Mouse (Mus musculus) bone marrow macrophage, adult 2 months (primary cell): ENCODE measurements around the gene Vamp1. TPM values are rescaled to one million over a fixed set of nuclear protein-coding genes. Genes with fewer than 3 reads are reported as not detected.

Source experiments
- H3K27ac ChIP-seq: 2 replicates; pipeline ENCODE4 v1.5.1; 2012; ENCODE audit warnings: low read depth, low read length; ENCODE audit not compliant: insufficient read depth
- H3K4me1 ChIP-seq: 2 replicates; pipeline ENCODE4 v1.6.1; 2012; ENCODE audit warnings: low read length; ENCODE audit not compliant: control insufficient read depth, insufficient read depth
- H3K4me3 ChIP-seq: 2 replicates; pipeline ENCODE4 v1.5.1; 2012; ENCODE audit warnings: mild to moderate bottlenecking, low read length, moderate library complexity; ENCODE audit not compliant: insufficient read depth
- CTCF ChIP-seq: IDR thresholded peaks from 2 replicates; pipeline ENCODE4 v1.5.1; 2012; ENCODE audit warnings: low read depth, mild to moderate bottlenecking, low read length, moderate library complexity
- POLR2A ChIP-seq: IDR thresholded peaks from 2 replicates; pipeline ENCODE4 v1.6.1; 2012; ENCODE audit warnings: mild to moderate bottlenecking, low read depth, low read length, borderline replicate concordance
- polyA plus RNA-seq: library from polyadenylated mRNA; stranded (reverse); fragments of >200 nt; gene quantifications from 2 replicates; pipeline ENCODE4 v1.2.4, GENCODE M21; 2012; ENCODE audit not compliant: missing spikeins, insufficient read depth, insufficient read length

Vamp1 gene
- polyA plus RNA-seq, 1 experiment = 15.0 TPM

- TF ChIP-seq CTCF (no peak), POLR2A (no peak)
- Histone ChIP-seq H3K4me3 (no peak overlapping the region), H3K4me1 (no peaks in the 10 kb centered on the region), H3K27ac (no peak overlapping the region)
These were observed 33.2 kb upstream of the Vamp1 start for GRCm38 (mm10) chr6:125182133-125182532.

GRCm38 (mm10) chr6:125186203-125186602 lies 29.1 kb upstream of the Vamp1 start:
- TF ChIP-seq POLR2A = no peak
- TF ChIP-seq CTCF = no peak
- Histone ChIP-seq H3K4me1 (no peaks in the 10 kb centered on the region), H3K4me3 (no peak overlapping the region), H3K27ac (no peak overlapping the region)

GRCm38 (mm10) chr6:125190816-125191215 lies 24.5 kb upstream of the Vamp1 start:
- Histone ChIP-seq H3K27ac (peak overlapping the region; percentile 32), H3K4me3 (peak overlapping the region; percentile 71), H3K4me1 (peaks cover 5% of the 10 kb centered on the region)
- TF ChIP-seq POLR2A (no peak), CTCF (no peak)

- peak within 1 kb of the TSS; percentile 96 for H3K27ac ChIP-seq
- no peak for TF ChIP-seq CTCF
- TF ChIP-seq POLR2A = 0 out of 2 replicates have a peak, but pooled peaks have one; percentile 50
- peaks cover 5% of the 10 kb centered on the region for H3K4me1 ChIP-seq
- H3K4me3 ChIP-seq = peak within 1 kb of the TSS; percentile 94
These were observed 23.9 kb upstream of the Vamp1 start, which contains the start of the genes Ncapd2 and Mrpl51 for GRCm38 (mm10) chr6:125191332-125192015. TSS of gene Ncapd2 (minus strand) at chr6:125191701. TSS of gene Mrpl51 (plus strand) at chr6:125191801.

GRCm38 (mm10) chr6:125192016-125192714 lies 23.2 kb upstream of the Vamp1 start:
- TF ChIP-seq CTCF (no peak), POLR2A (no peak)
- Histone ChIP-seq H3K4me3 (peak overlapping the region; percentile 94), H3K27ac (peak overlapping the region; percentile 96), H3K4me1 (peaks cover 9% of the 10 kb centered on the region)

GRCm38 (mm10) chr6:125192841-125193240 lies 22.5 kb upstream of the Vamp1 start:
- Histone ChIP-seq H3K4me1 (peaks cover 9% of the 10 kb centered on the region), H3K27ac (peak overlapping the region; percentile 96), H3K4me3 (peak overlapping the region; percentile 94)
- TF ChIP-seq POLR2A (no peak), CTCF (no peak)

GRCm38 (mm10) chr6:125193390-125193789 lies 22.0 kb upstream of the Vamp1 start:
- Histone ChIP-seq H3K27ac (peak overlapping the region; percentile 96), H3K4me1 (peaks cover 9% of the 10 kb centered on the region), H3K4me3 (peak overlapping the region; percentile 94)
- TF ChIP-seq CTCF = no peak
- no peak for TF ChIP-seq POLR2A

- no peak overlapping the region for H3K4me3 ChIP-seq
- no peak overlapping the region for H3K27ac ChIP-seq
- peaks cover 9% of the 10 kb centered on the region for H3K4me1 ChIP-seq
- TF ChIP-seq POLR2A = no peak
- no peak for TF ChIP-seq CTCF
These were observed 19.7 kb upstream of the Vamp1 start for GRCm38 (mm10) chr6:125195541-125196075.

- no peak overlapping the region for H3K4me3 ChIP-seq
- no peak for TF ChIP-seq CTCF
- TF ChIP-seq POLR2A = no peak
- H3K27ac ChIP-seq = no peak overlapping the region
- H3K4me1 ChIP-seq = peaks cover 9% of the 10 kb centered on the region
These were observed 19.1 kb upstream of the Vamp1 start for GRCm38 (mm10) chr6:125196301-125196700.

- no peak for TF ChIP-seq POLR2A
- TF ChIP-seq CTCF = no peak
These were observed 18.2 kb upstream of the Vamp1 start for GRCm38 (mm10) chr6:125197166-125197565.

More at GRCm38 (mm10) chr6:125197166-125197565, 18.2 kb upstream of the Vamp1 start:
- Histone ChIP-seq H3K4me3 (no peak overlapping the region), H3K4me1 (peaks cover 9% of the 10 kb centered on the region), H3K27ac (no peak overlapping the region)
